Mouse (Mus musculus) intestine, embryonic 14.5 days (tissue): ENCODE data around the gene A630089N07Rik. TPM values are rescaled to one million over a fixed set of nuclear protein-coding genes. Genes with fewer than 3 reads are reported as not detected.
A peak's percentile ranks its signal among the peaks of the same experiment; 100 is the strongest.
"Not testable (repeated sequence)": the region's sequence is repeated elsewhere in the genome, so short reads cannot be mapped to it uniquely, and the experiment has no call there.

Experiments
- ATAC-seq: fragments of 200-750 bp; cut with Nextera tagmentation; replicated peaks from 2 replicates; pipeline ENCODE4 v1.8.0; 2017; ENCODE audit warnings: low read depth, moderate number of reproducible peaks, moderate TSS enrichment, moderate library complexity; ENCODE audit not compliant: low FRiP score, low TSS enrichment
- DNase-seq: peaks from one replicate; pipeline ENCODE4 v3.0.0-alpha.2; 2018; ENCODE audit warnings: low spot score
- H3K27ac ChIP-seq: fragments of 300-500 bp; sonication (generic); 2 replicates; pipeline ENCODE4 v1.5.1; 2014; ENCODE audit warnings: low read depth, mild to moderate bottlenecking, control low read depth
- H3K27me3 ChIP-seq: fragments of 300-500 bp; sonication (generic); replicated peaks from 2 replicates; pipeline ENCODE4 v1.6.1; 2014; ENCODE audit warnings: low read length, control low read depth; ENCODE audit not compliant: control insufficient read depth, insufficient read depth
- H3K36me3 ChIP-seq: fragments of 300-500 bp; sonication (generic); 2 replicates; pipeline ENCODE4 v1.6.1; 2014; ENCODE audit warnings: low read length, control low read depth; ENCODE audit not compliant: control insufficient read depth, insufficient read depth
- H3K4me1 ChIP-seq: fragments of 300-500 bp; sonication (generic); replicated peaks from 2 replicates; pipeline ENCODE4 v1.6.1; 2014; ENCODE audit warnings: low read length, control low read depth, mixed read lengths; ENCODE audit not compliant: control insufficient read depth, insufficient read depth
- H3K4me2 ChIP-seq: fragments of 300-500 bp; sonication (generic); 2 replicates; pipeline ENCODE4 v1.6.1; 2014; ENCODE audit warnings: low read length
- H3K4me3 ChIP-seq: fragments of 300-500 bp; sonication (generic); 2 replicates; pipeline ENCODE4 v1.5.1; 2014; ENCODE audit warnings: low read depth, low read length, control low read depth, mixed read lengths
- H3K9ac ChIP-seq: fragments of 300-500 bp; sonication (generic); 2 replicates; pipeline ENCODE4 v1.6.1; 2014; ENCODE audit warnings: mild to moderate bottlenecking, low read length
- H3K9me3 ChIP-seq: fragments of 300-500 bp; sonication (generic); 2 replicates; pipeline ENCODE4 v1.6.1; 2016; ENCODE audit warnings: low read length, control low read depth; ENCODE audit not compliant: control insufficient read depth
- WGBS: fragments of 180-500 bp; shearing (Covaris S2); extraction: QIAGEN DNeasy Blood & Tissue Kit; methylation state at CpG from one replicate; pipeline ENCODE4 v1.1.7; 2014; 5-methylcytosine and 5-hydroxymethylcytosine counted together
- polyA plus RNA-seq: library from polyadenylated mRNA; unstranded; fragments of >200 nt; fragmentation: Nextera tagmentation; extraction: Ambion mirVana; gene quantifications from 2 replicates; pipeline ENCODE4 v1.2.1, GENCODE M21; 2014

Gene A630089N07Rik
- polyA plus RNA-seq, 1 experiment from 2014 or later, result 21.4 TPM

- Histone ChIP-seq H3K36me3 (0 out of 2 replicates have a peak, but pooled peaks cover 4% of the 10 kb centered on the region), H3K9ac (no peak overlapping the region), H3K27ac (no peak overlapping the region), H3K4me1 (no peaks in the 10 kb centered on the region), H3K4me2 (no peak overlapping the region), H3K27me3 (no peaks in the 10 kb centered on the region), H3K4me3 (no peak overlapping the region), H3K9me3 (0 out of 2 replicates have a peak, but pooled peaks cover 5% of the 10 kb centered on the region)
- DNase-seq (no peak), ATAC-seq (no peak)
- 77% methylated on average over 2 of the region's 2 CpGs for WGBS
Measured at GRCm38 (mm10) chr16:98022657-98023345, 59.4 kb downstream of the A630089N07Rik start.

GRCm38 (mm10) chr16:98022081-98022480 is 60.2 kb downstream of the A630089N07Rik start:
- no peak overlapping the region for H3K9ac ChIP-seq
- H3K9me3 ChIP-seq, result peaks cover 11% of the 10 kb centered on the region; the same call in 1 of the 2 replicates
- H3K27ac ChIP-seq, result no peak overlapping the region
- no peak overlapping the region for H3K4me2 ChIP-seq
- no peak for ATAC-seq
- WGBS, result 96% methylated on average over 3 of the region's 3 CpGs
- H3K4me1 ChIP-seq, result no peaks in the 10 kb centered on the region
- H3K27me3 ChIP-seq, result no peaks in the 10 kb centered on the region
- H3K4me3 ChIP-seq, result no peak overlapping the region
- no peak for DNase-seq
- H3K36me3 ChIP-seq, result 0 out of 2 replicates have a peak, but pooled peaks cover 4% of the 10 kb centered on the region

GRCm38 (mm10) chr16:97997383-97997731 is 84.9 kb downstream of the A630089N07Rik start:
- ATAC-seq, result peak; percentile 74; the same call in 1 of the 2 replicates
- DNase-seq, result not testable (repeated sequence)
- WGBS, result under 1% methylated on average over 8 of the region's 8 CpGs

GRCm38 (mm10) chr16:97996616-97997382 is 85.5 kb downstream of the A630089N07Rik start, which contains the start of gene B230307C23Rik:
Gene B230307C23Rik (plus strand): TSS chr16:97997315.
- H3K27me3 ChIP-seq, result no peaks in the 10 kb centered on the region

More at GRCm38 (mm10) chr16:97997383-97997731, 84.9 kb downstream of the A630089N07Rik start:
- not testable (repeated sequence) for H3K36me3 ChIP-seq, H3K27me3 ChIP-seq, H3K9me3 ChIP-seq, H3K4me1 ChIP-seq
- Histone ChIP-seq H3K9ac (peak overlapping the region; percentile 47), H3K4me3 (peak overlapping the region; percentile 44), H3K27ac (peak overlapping the region; percentile 89; the same call in 1 of the 2 replicates), H3K4me2 (peak overlapping the region; percentile 70)

GRCm38 (mm10) chr16:97995849-97996615 is 86.2 kb downstream of the A630089N07Rik start:
- WGBS, result 26% methylated on average over 1 of the region's 1 CpGs
- H3K9ac ChIP-seq, result no peak overlapping the region

More at GRCm38 (mm10) chr16:97996616-97997382, 85.5 kb downstream of the A630089N07Rik start, which contains the start of gene B230307C23Rik:
- 2% methylated on average over 22 of the region's 22 CpGs for WGBS
- peak within 1 kb of the TSS; percentile 47 for H3K9ac ChIP-seq
- peak within 1 kb of the TSS; percentile 89 for H3K27ac ChIP-seq
- peaks cover 6% of the 10 kb centered on the region; the same call in 1 of the 2 replicates for H3K9me3 ChIP-seq
- peak within 1 kb of the TSS; percentile 70 for H3K4me2 ChIP-seq
- ATAC-seq (peak; percentile 99), DNase-seq (peak; percentile 93)
- peak within 1 kb of the TSS; percentile 44 for H3K4me3 ChIP-seq
- H3K4me1 ChIP-seq, result peaks cover 5% of the 10 kb centered on the region; the same call in 1 of the 2 replicates
- H3K36me3 ChIP-seq, result no peaks in the 10 kb centered on the region

GRCm38 (mm10) chr16:97992477-97992876 is 89.8 kb downstream of the A630089N07Rik start:
- not testable (repeated sequence) for ATAC-seq, H3K4me3 ChIP-seq, DNase-seq, H3K27me3 ChIP-seq, H3K27ac ChIP-seq, H3K9ac ChIP-seq, H3K36me3 ChIP-seq, H3K4me2 ChIP-seq, H3K4me1 ChIP-seq, H3K9me3 ChIP-seq
- WGBS, result 69% methylated on average over 3 of the region's 3 CpGs

More at GRCm38 (mm10) chr16:97995849-97996615, 86.2 kb downstream of the A630089N07Rik start:
- no peak for ATAC-seq
- peak overlapping the region; percentile 89 for H3K27ac ChIP-seq
- peak overlapping the region; percentile 44 for H3K4me3 ChIP-seq
- no peak for DNase-seq
- no peaks in the 10 kb centered on the region for H3K27me3 ChIP-seq
- peaks cover 5% of the 10 kb centered on the region; the same call in 1 of the 2 replicates for H3K4me1 ChIP-seq
- H3K9me3 ChIP-seq, result peaks cover 6% of the 10 kb centered on the region; the same call in 1 of the 2 replicates
- no peaks in the 10 kb centered on the region for H3K36me3 ChIP-seq
- H3K4me2 ChIP-seq, result peak overlapping the region; percentile 70

- 74% methylated on average over 2 of the region's 2 CpGs for WGBS
- DNase-seq (no peak), ATAC-seq (no peak)
- Histone ChIP-seq H3K4me1 (peaks cover 3% of the 10 kb centered on the region; the same call in 1 of the 2 replicates), H3K4me3 (no peak overlapping the region), H3K27ac (no peak overlapping the region), H3K36me3 (no peaks in the 10 kb centered on the region), H3K9me3 (no peaks in the 10 kb centered on the region), H3K9ac (no peak overlapping the region), H3K27me3 (no peaks in the 10 kb centered on the region), H3K4me2 (no peak overlapping the region)
Measured at GRCm38 (mm10) chr16:97991517-97991916, 90.7 kb downstream of the A630089N07Rik start.

GRCm38 (mm10) chr16:97984589-97984988 is 97.7 kb downstream of the A630089N07Rik start:
- H3K9ac ChIP-seq, result no peak overlapping the region
- H3K9me3 ChIP-seq, result no peaks in the 10 kb centered on the region
- 77% methylated on average over 5 of the region's 5 CpGs for WGBS
- H3K27ac ChIP-seq, result no peak overlapping the region
- no peaks in the 10 kb centered on the region for H3K4me1 ChIP-seq
- no peaks in the 10 kb centered on the region for H3K36me3 ChIP-seq
- no peak overlapping the region for H3K4me2 ChIP-seq
- H3K4me3 ChIP-seq, result no peak overlapping the region
- no peak for ATAC-seq
- no peak for DNase-seq
- no peaks in the 10 kb centered on the region for H3K27me3 ChIP-seq
